Mouse (Mus musculus) MEL (cell line): ENCODE data around the gene Enpp4. TPM values are rescaled to one million over a fixed set of nuclear protein-coding genes. Genes with fewer than 3 reads are reported as not detected.
A peak's percentile ranks its signal among the peaks of the same experiment; 100 is the strongest.

ENCODE experiments used
- DNase-seq: peaks from one replicate; pipeline ENCODE4 v3.0.0; 2011; ENCODE audit warnings: low read depth, low spot score
- H3K27ac ChIP-seq: 2 replicates; pipeline ENCODE4 v1.5.1; 2012; ENCODE audit warnings: low read depth, mild to moderate bottlenecking, control low read depth, low read length, moderate library complexity; ENCODE audit not compliant: control insufficient read depth
- H3K27me3 ChIP-seq, 2 experiments: fragments of 150-350 bp in 1 of 2; sonication (generic) in 1 of 2; 2 replicates each; pipeline ENCODE4 v1.6.1; 2012; ENCODE audit warnings: low read length in 2 of 2, mild to moderate bottlenecking in 2 of 2, improper control_type of control experiment in 1 of 2, moderate library complexity in 1 of 2; ENCODE audit not compliant: insufficient read depth in 2 of 2, control insufficient read depth in 1 of 2
- H3K36me3 ChIP-seq, 2 experiments: 2 replicates each; pipeline ENCODE4 v1.6.1; 2012 to 2014; ENCODE audit warnings: low read length in 2 of 2, improper control_type of control experiment in 1 of 2, inconsistent platforms in 1 of 2, mild to moderate bottlenecking in 1 of 2; ENCODE audit not compliant: insufficient read depth in 2 of 2, control insufficient read depth in 1 of 2
- H3K4me1 ChIP-seq, 2 experiments: fragments of 150-350 bp in 1 of 2; sonication (generic) in 1 of 2; 2 replicates each; pipeline ENCODE4 v1.6.1; 2012; ENCODE audit warnings: low read length in 2 of 2, improper control_type of control experiment in 1 of 2, mild to moderate bottlenecking in 1 of 2; ENCODE audit not compliant: insufficient read depth in 2 of 2, control insufficient read depth in 1 of 2
- H3K4me3 ChIP-seq, 2 experiments: fragments of 150-350 bp in 1 of 2; sonication (generic) in 1 of 2; 2 replicates each; pipeline ENCODE4 v1.5.1; 2012; ENCODE audit warnings: low read depth in 2 of 2, low read length in 2 of 2, mild to moderate bottlenecking in 2 of 2, moderate library complexity in 2 of 2, control low read depth in 1 of 2, improper control_type of control experiment in 1 of 2; ENCODE audit not compliant: control insufficient read depth in 1 of 2, insufficient read depth in 1 of 2
- H3K79me2 ChIP-seq: 2 replicates; pipeline ENCODE4 v1.6.1; 2012; ENCODE audit warnings: mild to moderate bottlenecking, low read length, moderate library complexity; ENCODE audit not compliant: control insufficient read depth, poor library complexity, insufficient read depth
- H3K9ac ChIP-seq: 2 replicates; pipeline ENCODE4 v1.6.1; 2012; ENCODE audit warnings: low read depth, mild to moderate bottlenecking, control low read depth, low read length, moderate library complexity; ENCODE audit not compliant: control insufficient read depth, poor library complexity, severe bottlenecking
- H3K9me3 ChIP-seq: fragments of 150-350 bp; sonication (generic); replicated peaks from 2 replicates; pipeline ENCODE4 v1.6.1; 2012; ENCODE audit warnings: mild to moderate bottlenecking, low read length, improper control_type of control experiment, moderate library complexity; ENCODE audit not compliant: insufficient read depth
- CHD1 ChIP-seq: IDR thresholded peaks from 2 replicates; pipeline ENCODE4 v1.6.1; 2012; ENCODE audit warnings: low read depth, mild to moderate bottlenecking, inconsistent platforms, low read length, improper control_type of control experiment
- CHD2 ChIP-seq: IDR thresholded peaks from 2 replicates; pipeline ENCODE4 v1.6.1; 2011; ENCODE audit warnings: low read length, improper control_type of control experiment
- CTCF ChIP-seq, 3 experiments: IDR thresholded peaks in 2 of 3; conservative IDR thresholded peaks in 1 of 3; 2 replicates each; pipeline ENCODE4 v1.5.1; 2011 to 2012; ENCODE audit warnings: low read length in 3 of 3, low read depth in 2 of 3, mild to moderate bottlenecking in 2 of 3, improper control_type of control experiment in 1 of 3, inconsistent platforms in 1 of 3, mixed read lengths in 1 of 3, moderate library complexity in 1 of 3; ENCODE audit not compliant: control insufficient read depth in 1 of 3, insufficient read depth in 1 of 3, poor library complexity in 1 of 3, severe bottlenecking in 1 of 3
- E2F4 ChIP-seq: IDR thresholded peaks from 2 replicates; pipeline ENCODE4 v1.6.1; 2011; ENCODE audit warnings: low read depth, low read length, improper control_type of control experiment, borderline replicate concordance
- ELF1 ChIP-seq: IDR thresholded peaks from 2 replicates; pipeline ENCODE4 v1.6.1; 2014; ENCODE audit warnings: low read depth, mild to moderate bottlenecking, inconsistent platforms, low read length, improper control_type of control experiment, moderate library complexity
- EP300 ChIP-seq, 2 experiments: IDR thresholded peaks; 2 replicates each; pipeline ENCODE4 v1.6.1; 2011; ENCODE audit warnings: improper control_type of control experiment in 2 of 2, low read length in 2 of 2, low read depth in 1 of 2, mild to moderate bottlenecking in 1 of 2
- ETS1 ChIP-seq: IDR thresholded peaks from 2 replicates; pipeline ENCODE4 v1.6.1; 2012; ENCODE audit warnings: low read depth, mild to moderate bottlenecking, inconsistent platforms, low read length, improper control_type of control experiment, moderate library complexity
- GABPA ChIP-seq: IDR thresholded peaks from 2 replicates; pipeline ENCODE4 v1.6.1; 2012; ENCODE audit warnings: low read depth, mild to moderate bottlenecking, inconsistent platforms, low read length, improper control_type of control experiment, moderate library complexity
- GATA1 ChIP-seq: IDR thresholded peaks from 2 replicates; pipeline ENCODE4 v1.6.1; 2011; ENCODE audit warnings: low read depth, low read length, improper control_type of control experiment
- HCFC1 ChIP-seq: IDR thresholded peaks from 2 replicates; pipeline ENCODE4 v1.6.1; 2012; ENCODE audit warnings: low read depth, mild to moderate bottlenecking, inconsistent platforms, low read length, improper control_type of control experiment, moderate library complexity
- JUND ChIP-seq: IDR thresholded peaks from 2 replicates; pipeline ENCODE4 v1.6.1; 2011; ENCODE audit warnings: low read depth, mild to moderate bottlenecking, improper control_type of control experiment, low read length
- KAT2A ChIP-seq: conservative IDR thresholded peaks from 2 replicates; pipeline ENCODE4 v1.6.1; 2012; ENCODE audit warnings: low read depth, low read length, improper control_type of control experiment, inconsistent platforms
- MAX ChIP-seq: IDR thresholded peaks from 2 replicates; pipeline ENCODE4 v1.6.1; 2011; ENCODE audit warnings: low read length, improper control_type of control experiment
- MAZ ChIP-seq: IDR thresholded peaks from 2 replicates; pipeline ENCODE4 v1.6.1; 2012; ENCODE audit warnings: low read depth, mild to moderate bottlenecking, inconsistent platforms, low read length, improper control_type of control experiment
- MEF2A ChIP-seq: IDR thresholded peaks from 2 replicates; pipeline ENCODE4 v1.6.1; 2014; ENCODE audit warnings: low read depth, mild to moderate bottlenecking, inconsistent platforms, low read length, improper control_type of control experiment; ENCODE audit not compliant: poor library complexity, insufficient replicate concordance, severe bottlenecking; ENCODE audit errors: extremely low read depth
- NELFE ChIP-seq: IDR thresholded peaks from 2 replicates; pipeline ENCODE4 v1.6.1; 2011; ENCODE audit warnings: low read depth, low read length, improper control_type of control experiment
- POLR2A ChIP-seq, 2 experiments: IDR thresholded peaks; 2 replicates each; pipeline ENCODE4 v1.6.1; 2011 to 2012; ENCODE audit warnings: low read length in 2 of 2, mild to moderate bottlenecking in 2 of 2, control low read depth in 1 of 2, improper control_type of control experiment in 1 of 2, low read depth in 1 of 2, moderate library complexity in 1 of 2; ENCODE audit not compliant: control insufficient read depth in 1 of 2, insufficient read depth in 1 of 2, poor library complexity in 1 of 2
- POLR2AphosphoS5 ChIP-seq: IDR thresholded peaks from 2 replicates; pipeline ENCODE4 v1.6.1; 2012; ENCODE audit warnings: low read depth, borderline replicate concordance, mild to moderate bottlenecking, inconsistent platforms, low read length, moderate library complexity, mixed read lengths
- RAD21 ChIP-seq: IDR thresholded peaks from 2 replicates; pipeline ENCODE4 v1.6.1; 2011; ENCODE audit warnings: mild to moderate bottlenecking, low read depth, low read length, improper control_type of control experiment
- SIN3A ChIP-seq: IDR thresholded peaks from 2 replicates; pipeline ENCODE4 v1.6.1; 2012; ENCODE audit warnings: low read length, improper control_type of control experiment, inconsistent platforms
- TAL1 ChIP-seq: IDR thresholded peaks from 2 replicates; pipeline ENCODE4 v1.6.1; 2012; ENCODE audit warnings: mild to moderate bottlenecking, inconsistent platforms, low read length, moderate library complexity, mixed read lengths
- TBP ChIP-seq: IDR thresholded peaks from 2 replicates; pipeline ENCODE4 v1.8.0; 2011; ENCODE audit warnings: low read depth, low read length, improper control_type of control experiment
- TCF12 ChIP-seq: IDR thresholded peaks from 2 replicates; pipeline ENCODE4 v1.6.1; 2014; ENCODE audit warnings: low read depth, mild to moderate bottlenecking, inconsistent platforms, low read length, improper control_type of control experiment, moderate library complexity
- UBTF ChIP-seq: IDR thresholded peaks from 2 replicates; pipeline ENCODE4 v1.6.1; 2012; ENCODE audit warnings: low read depth, mild to moderate bottlenecking, inconsistent platforms, low read length, improper control_type of control experiment, moderate library complexity, borderline replicate concordance; ENCODE audit not compliant: insufficient read depth
- USF1 ChIP-seq: IDR thresholded peaks from 2 replicates; pipeline ENCODE4 v1.6.1; 2014; ENCODE audit warnings: low read depth, mild to moderate bottlenecking, inconsistent platforms, low read length, improper control_type of control experiment, moderate library complexity
- USF2 ChIP-seq, 2 experiments: IDR thresholded peaks; 2 replicates each; pipeline ENCODE4 v1.6.1; 2011 to 2012; ENCODE audit warnings: improper control_type of control experiment in 2 of 2, low read length in 2 of 2, borderline replicate concordance in 1 of 2, inconsistent platforms in 1 of 2, low read depth in 1 of 2, mild to moderate bottlenecking in 1 of 2; ENCODE audit not compliant: insufficient read depth in 1 of 2
- ZC3H11A ChIP-seq: IDR thresholded peaks from 2 replicates; pipeline ENCODE4 v1.6.1; 2012; ENCODE audit warnings: low read depth, mild to moderate bottlenecking, inconsistent platforms, low read length, improper control_type of control experiment
- ZKSCAN1 ChIP-seq: IDR thresholded peaks from 2 replicates; pipeline ENCODE4 v1.6.1; 2012; ENCODE audit warnings: low read depth, mild to moderate bottlenecking, inconsistent platforms, low read length, improper control_type of control experiment, moderate library complexity
- ZMIZ1 ChIP-seq: IDR thresholded peaks from 2 replicates; pipeline ENCODE4 v1.6.1; 2012; ENCODE audit warnings: low read depth, mild to moderate bottlenecking, inconsistent platforms, low read length, improper control_type of control experiment, moderate library complexity
- ZNF384 ChIP-seq: IDR thresholded peaks from 2 replicates; pipeline ENCODE4 v1.6.1; 2012; ENCODE audit warnings: low read depth, mild to moderate bottlenecking, inconsistent platforms, low read length, improper control_type of control experiment
- polyA plus RNA-seq, 2 experiments: library from polyadenylated mRNA; stranded (reverse) in 1 of 2; unstranded in 1 of 2; fragments of >175 nt in 1 of 2; fragments of >200 nt in 1 of 2; gene quantifications; 2 replicates each; pipeline versions ENCODE4 v1.2.1 to v1.2.4; 2012; ENCODE audit warnings: low replicate concordance in 2 of 2, low read depth in 1 of 2; ENCODE audit not compliant: insufficient read length in 2 of 2, insufficient read depth in 1 of 2, missing spikeins in 1 of 2
- total RNA-seq: library from RNA; depleted of rRNA; stranded (reverse); fragments of 300-350 nt; gene quantifications from 2 replicates; pipeline ENCODE4 v1.2.3, GENCODE M21; 2012

Gene Enpp4
- total and polyA plus RNA-seq, 3 experiments = 13.9 to 21.7 TPM; not detected in 1

DNA sequence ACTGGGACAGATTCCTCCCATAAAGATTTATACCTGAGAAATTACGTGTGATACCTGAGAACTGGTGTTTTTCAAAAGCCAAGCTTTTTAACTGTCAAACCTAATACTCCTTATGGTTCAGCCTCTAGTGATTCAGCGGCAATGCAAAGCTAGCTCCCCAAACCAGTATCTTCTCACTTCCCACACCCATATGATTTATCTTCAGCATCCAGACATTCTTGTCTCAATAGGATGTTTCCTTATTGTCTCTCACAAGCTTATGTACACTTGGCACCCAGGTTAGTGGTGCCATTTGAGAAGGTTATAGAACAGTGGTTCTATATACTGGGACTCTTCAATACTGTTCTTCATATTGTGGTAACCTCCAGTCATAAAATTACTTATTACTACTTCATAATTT, 12.1 kb upstream of the Enpp4 start:
- no peak overlapping the region for H3K9ac ChIP-seq
- H3K27me3 ChIP-seq = no peaks in the 10 kb centered on the region
- H3K4me3 ChIP-seq = peak overlapping the region in 1 of 2 experiments; percentile 25; a peak in 1 of 4 replicates
- peaks cover 0 to 41% of the 10 kb centered on the region in 2 experiments; a peak in 2 of 4 replicates for H3K36me3 ChIP-seq
- H3K9me3 ChIP-seq = no peaks in the 10 kb centered on the region
- peak overlapping the region; percentile 70 for H3K27ac ChIP-seq
- no peaks in the 10 kb centered on the region for H3K79me2 ChIP-seq
- TF ChIP-seq HCFC1 (no peak), GATA1 (peak; percentile 71), TAL1 (peak; percentile 69), ETS1 (peak; percentile 45), USF1 (no peak), KAT2A (no peak), MAZ (no peak), EP300 (IDR thresholded peaks at IDR 0.05; ENCODE audit: low read depth in 1 of 2, low read length in 2 of 2) (peak; percentile 54 to 76), ELF1 (no peak), TBP (0 out of 2 replicates have a peak, but pooled peaks have one; percentile 21), ZNF384 (no peak), JUND (no peak), ZC3H11A (no peak), TCF12 (peak; percentile 75)
- H3K4me1 ChIP-seq = peaks cover 22 to 37% of the 10 kb centered on the region in 2 experiments
- DNase-seq = peak; percentile 80

GRCm38 (mm10) chr17:44116584-44116983, 11.0 kb upstream of the Enpp4 start:
- H3K4me1 ChIP-seq = peaks cover 15 to 32% of the 10 kb centered on the region in 2 experiments
- peaks cover 0 to 32% of the 10 kb centered on the region in 2 experiments; a peak in 2 of 4 replicates for H3K36me3 ChIP-seq
- H3K27me3 ChIP-seq = no peaks in the 10 kb centered on the region
- H3K9me3 ChIP-seq = no peaks in the 10 kb centered on the region
- H3K27ac ChIP-seq = peak overlapping the region; percentile 91
- H3K4me3 ChIP-seq = peak overlapping the region; percentile 14 to 24
- peak; percentile 72 for DNase-seq
- H3K9ac ChIP-seq = peak overlapping the region; percentile 35
- no peaks in the 10 kb centered on the region for H3K79me2 ChIP-seq
- TF ChIP-seq NELFE = peak; percentile 27; the same call in 1 of the 2 replicates
- TF ChIP-seq TCF12 = 0 out of 2 replicates have a peak, but pooled peaks have one; percentile 41
- TF ChIP-seq MAX = no peak
- TF ChIP-seq CHD1 = no peak
- TF ChIP-seq POLR2A (IDR thresholded peaks at IDR 0.05; ENCODE audit: control insufficient read depth in 1 of 2, insufficient read depth in 1 of 2, low read depth in 1 of 2, low read length in 2 of 2, poor library complexity in 1 of 2) = no peak; a peak in 1 of 4 replicates
- no peak for TF ChIP-seq ZKSCAN1
- no peak for TF ChIP-seq CTCF (IDR thresholded peaks at IDR 0.05 in 2 of 3, conservative IDR thresholded peaks at IDR 0.05 in 1 of 3; ENCODE audit: control insufficient read depth in 1 of 3, insufficient read depth in 1 of 3, low read depth in 2 of 3, low read length in 3 of 3, poor library complexity in 1 of 3, severe bottlenecking in 1 of 3)
- peak; percentile 60 to 75 for TF ChIP-seq EP300 (IDR thresholded peaks at IDR 0.05; ENCODE audit: low read depth in 1 of 2, low read length in 2 of 2)
- TF ChIP-seq MEF2A = no peak
- TF ChIP-seq JUND = no peak
- no peak for TF ChIP-seq UBTF
- no peak for TF ChIP-seq CHD2
- no peak for TF ChIP-seq E2F4
- no peak for TF ChIP-seq USF2 (IDR thresholded peaks at IDR 0.05; ENCODE audit: borderline replicate concordance in 1 of 2, insufficient read depth in 1 of 2, low read depth in 1 of 2, low read length in 2 of 2)
- TF ChIP-seq SIN3A = peak; percentile 54; the same call in 1 of the 2 replicates
- no peak for TF ChIP-seq GABPA
- no peak for TF ChIP-seq ZMIZ1
- TF ChIP-seq MAZ = no peak
- TF ChIP-seq RAD21 = no peak
- peak; percentile 68 for TF ChIP-seq ZNF384
- TF ChIP-seq KAT2A = no peak
- no peak for TF ChIP-seq POLR2AphosphoS5
- no peak for TF ChIP-seq USF1
- TF ChIP-seq HCFC1 = no peak
- TF ChIP-seq ZC3H11A = no peak
